Mouse (Mus musculus): ENCODE data around the gene Tifab. TPM values are rescaled to one million over a fixed set of nuclear protein-coding genes. Genes with fewer than 3 reads are reported as not detected.
A peak's percentile ranks its signal among the peaks of the same experiment; 100 is the strongest.

The Tifab gene
- polyA plus RNA-seq, 1 experiment from 2014 or later, result 1.4 TPM

DNA sequence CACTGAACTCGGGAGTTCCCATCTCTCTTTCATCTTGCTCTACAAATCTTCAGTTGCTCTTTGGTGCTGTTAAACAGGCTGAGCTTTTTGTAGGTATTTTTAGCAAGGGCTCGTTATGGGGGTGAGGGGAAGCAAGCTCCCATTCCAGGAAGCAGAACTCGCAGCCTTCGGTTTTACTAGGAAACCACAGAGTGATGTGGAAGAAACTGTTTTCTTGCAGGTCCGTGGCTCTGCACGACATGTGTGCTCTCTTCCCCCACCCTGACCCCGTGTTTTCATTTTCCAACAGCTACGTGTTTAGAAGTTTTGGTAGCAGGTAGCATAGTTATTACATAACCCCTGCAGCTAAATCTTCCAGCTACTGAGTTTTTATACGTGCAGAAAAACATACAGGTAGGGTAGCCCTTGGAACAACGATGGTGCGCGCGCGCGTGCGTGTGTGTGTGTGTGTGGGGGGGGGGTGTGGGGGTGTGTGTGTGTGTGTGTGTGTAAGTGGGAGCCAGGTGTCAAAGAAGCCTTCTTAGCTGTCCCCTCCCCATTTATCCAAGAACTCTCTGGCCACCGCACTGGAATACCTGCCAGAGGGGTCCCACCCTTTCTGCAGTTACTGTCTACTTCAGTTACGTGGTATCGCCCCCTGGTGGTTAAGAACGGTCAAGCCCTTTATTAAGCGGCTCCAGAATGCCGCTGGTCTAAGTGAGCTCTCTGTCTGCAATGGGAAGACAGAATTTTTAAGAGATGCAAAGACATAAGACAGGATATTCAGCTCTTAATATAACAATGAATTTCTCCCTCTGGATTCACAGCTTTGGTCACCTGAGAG is 27.1 kb downstream of the Tifab start:
- no peak overlapping the region for H3K4me3 ChIP-seq
- H3K36me3 ChIP-seq, result no peaks in the 10 kb centered on the region
- WGBS, result 53% methylated on average over 22 of the region's 22 CpGs
- H3K9me3 ChIP-seq, result no peaks in the 10 kb centered on the region
- H3K27ac ChIP-seq, result no peak overlapping the region
- no peaks in the 10 kb centered on the region; the same call in 1 of the 2 replicates for H3K27me3 ChIP-seq (ENCODE audit: insufficient read depth, poor library complexity, severe bottlenecking)
- DNase-seq (ENCODE audit: low spot score), result peak; percentile 79
- 0 out of 2 replicates have a peak, but pooled peaks cover 6% of the 10 kb centered on the region for H3K4me1 ChIP-seq (replicated peaks)

DNA sequence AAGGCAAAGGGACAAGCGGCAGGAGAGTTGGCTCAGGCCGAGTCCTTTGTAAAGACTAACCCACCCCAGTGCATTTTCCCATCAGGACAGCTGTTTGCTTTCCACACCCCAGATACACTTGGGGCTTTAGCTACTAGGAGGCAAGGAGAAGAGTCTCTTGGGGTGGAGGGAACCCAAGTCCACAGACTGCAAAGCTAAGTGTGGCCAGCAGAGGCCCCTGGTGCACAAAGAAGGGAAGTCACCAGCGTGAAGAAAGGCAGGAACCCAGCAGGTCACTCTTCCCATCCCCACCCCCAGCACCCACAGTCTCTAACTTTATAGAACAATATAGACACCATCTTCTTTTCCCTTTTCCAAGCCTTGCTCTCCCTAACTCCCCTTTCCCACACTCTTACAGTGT is 33.2 kb downstream of the Tifab start:
- WGBS, result 31% methylated on average over 3 of the region's 3 CpGs
- Histone ChIP-seq H3K9me3 (no peaks in the 10 kb centered on the region), H3K27me3 (ENCODE audit: insufficient read depth, poor library complexity, severe bottlenecking) (peaks cover 18% of the 10 kb centered on the region), H3K4me1 (replicated peaks) (peaks cover 16% of the 10 kb centered on the region), H3K27ac (no peak overlapping the region), H3K36me3 (no peaks in the 10 kb centered on the region), H3K4me3 (no peak overlapping the region)
- DNase-seq (ENCODE audit: low spot score), result no peak

DNA sequence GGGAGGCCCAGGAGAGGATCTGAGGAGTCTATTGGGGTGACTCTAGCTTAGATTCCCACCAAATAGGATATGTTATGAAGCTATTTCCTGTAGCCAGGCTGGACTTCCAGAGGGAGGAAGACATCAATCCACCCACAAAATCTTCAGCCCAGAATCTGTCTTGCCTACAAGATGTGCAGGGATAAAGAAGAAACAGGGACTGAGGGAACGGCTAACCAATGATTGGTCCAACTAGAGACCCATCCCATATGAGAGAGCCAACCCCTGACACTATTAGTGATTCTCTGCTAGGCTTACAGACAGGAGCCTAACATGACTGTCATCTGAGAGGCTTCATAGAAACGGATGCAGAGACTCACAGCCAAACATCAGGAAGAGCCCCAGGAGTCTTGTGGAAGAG is 34.7 kb downstream of the Tifab start:
- Histone ChIP-seq H3K27ac (no peak overlapping the region), H3K36me3 (no peaks in the 10 kb centered on the region), H3K4me3 (no peak overlapping the region), H3K27me3 (ENCODE audit: insufficient read depth, poor library complexity, severe bottlenecking) (peaks cover 25% of the 10 kb centered on the region), H3K4me1 (replicated peaks) (peaks cover 16% of the 10 kb centered on the region), H3K9me3 (no peaks in the 10 kb centered on the region)
- no peak for DNase-seq (ENCODE audit: low spot score)
- WGBS, result 51% methylated on average over 2 of the region's 2 CpGs

DNA sequence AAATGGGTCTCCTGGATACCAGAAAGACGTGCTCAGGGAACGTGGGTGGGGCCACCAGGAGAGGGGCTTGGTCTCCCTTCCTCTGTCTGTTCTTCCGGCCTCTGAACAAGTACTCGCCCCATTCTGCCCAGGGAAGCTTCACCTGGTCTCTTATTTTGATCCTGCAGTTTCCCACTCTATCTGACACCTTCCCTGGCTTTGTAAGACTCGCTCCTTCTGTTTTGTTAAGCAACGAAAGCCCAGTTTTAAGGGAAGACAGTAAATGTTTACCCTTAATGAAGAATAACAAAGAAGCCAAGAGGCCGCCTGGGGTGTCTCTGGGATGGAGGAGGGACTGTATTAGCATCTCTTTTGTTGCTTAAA is 35.6 kb downstream of the Tifab start:
- Histone ChIP-seq H3K27ac (peak overlapping the region; percentile 60; the same call in 1 of the 2 replicates), H3K9me3 (no peaks in the 10 kb centered on the region), H3K4me1 (replicated peaks) (peaks cover 16% of the 10 kb centered on the region), H3K4me3 (no peak overlapping the region), H3K27me3 (ENCODE audit: insufficient read depth, poor library complexity, severe bottlenecking) (peaks cover 25% of the 10 kb centered on the region), H3K36me3 (no peaks in the 10 kb centered on the region)
- 5% methylated on average over 7 of the region's 7 CpGs for WGBS
- DNase-seq (ENCODE audit: low spot score), result no peak

DNA sequence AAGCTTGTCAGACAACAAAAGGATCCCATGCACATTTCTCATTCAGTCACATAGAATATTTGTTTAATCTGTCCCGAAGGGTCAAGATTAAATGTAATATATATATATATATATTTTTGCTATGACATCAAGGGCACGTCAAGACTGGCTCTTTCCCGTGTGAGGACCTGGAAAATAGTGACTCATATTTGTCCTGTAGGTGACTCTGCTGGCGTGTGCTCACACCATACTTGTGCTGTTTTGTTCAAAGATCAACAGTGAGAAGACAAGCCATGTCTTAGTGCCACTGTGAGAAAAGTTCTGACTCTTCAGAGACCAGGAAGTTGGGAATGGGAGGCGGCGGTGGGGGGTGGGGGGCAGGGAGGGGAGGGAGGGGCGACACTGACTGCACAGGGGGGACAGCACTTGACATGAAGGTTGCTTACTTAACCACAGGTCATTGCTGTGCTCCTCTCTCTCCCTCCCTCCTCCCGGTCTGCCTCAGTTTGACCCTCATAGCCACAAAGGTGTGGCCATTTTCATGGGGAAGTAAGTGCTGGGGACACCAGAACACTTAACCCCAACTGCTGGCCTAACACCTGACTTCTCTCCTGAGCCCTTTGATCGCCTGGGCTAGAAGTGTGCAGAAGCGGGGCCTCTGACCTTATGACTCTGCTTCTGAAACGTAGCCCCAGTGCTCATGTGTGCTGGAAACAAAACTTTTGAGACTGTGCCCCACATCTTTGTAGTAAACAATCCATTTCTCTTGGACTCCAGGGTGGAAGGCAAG is 36.1 kb downstream of the Tifab start:
- H3K27me3 ChIP-seq (ENCODE audit: insufficient read depth, poor library complexity, severe bottlenecking), result peaks cover 25% of the 10 kb centered on the region
- no peak for DNase-seq (ENCODE audit: low spot score)
- H3K4me3 ChIP-seq, result no peak overlapping the region
- peaks cover 16% of the 10 kb centered on the region for H3K4me1 ChIP-seq (replicated peaks)
- peaks cover 2% of the 10 kb centered on the region; the same call in 1 of the 2 replicates for H3K9me3 ChIP-seq
- no peak overlapping the region for H3K27ac ChIP-seq
- WGBS, result 17% methylated on average over 10 of the region's 11 CpGs
- no peaks in the 10 kb centered on the region for H3K36me3 ChIP-seq

DNA sequence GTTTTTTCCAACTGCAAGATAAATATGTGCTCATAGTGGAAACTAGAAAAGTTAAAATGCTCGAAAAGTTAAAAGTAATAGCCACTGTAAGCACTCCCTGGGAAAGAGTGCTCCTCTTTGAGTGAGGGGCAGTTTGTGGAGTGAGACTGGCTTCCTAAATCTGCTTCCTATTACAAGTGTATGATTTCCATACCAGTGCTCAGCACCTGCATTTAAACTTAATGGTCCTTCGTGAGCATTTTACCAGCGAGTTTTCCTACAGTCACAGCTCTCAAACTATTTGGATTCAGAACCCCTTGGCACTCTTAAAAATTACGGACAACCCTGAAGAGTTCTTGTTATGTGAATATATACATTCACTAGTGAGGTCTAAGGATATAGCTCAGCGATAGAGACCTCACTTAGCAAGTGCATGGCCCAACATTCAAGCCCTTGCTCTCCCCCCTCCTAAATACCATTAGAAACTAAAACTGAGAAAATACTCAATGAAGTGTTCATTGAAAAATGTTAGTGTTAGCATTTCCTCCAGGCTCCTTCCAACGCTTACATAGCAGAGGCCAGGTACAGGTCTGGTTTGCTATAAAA is 39.4 kb downstream of the Tifab start:
- H3K4me3 ChIP-seq, result no peak overlapping the region
- no peak overlapping the region for H3K27ac ChIP-seq
- H3K4me1 ChIP-seq (replicated peaks), result peaks cover 35% of the 10 kb centered on the region
- peaks cover 14% of the 10 kb centered on the region for H3K27me3 ChIP-seq (ENCODE audit: insufficient read depth, poor library complexity, severe bottlenecking)
- H3K36me3 ChIP-seq, result no peaks in the 10 kb centered on the region
- 71% methylated on average over 6 of the region's 6 CpGs for WGBS
- H3K9me3 ChIP-seq, result peaks cover 4% of the 10 kb centered on the region; the same call in 1 of the 2 replicates
- DNase-seq (ENCODE audit: low spot score), result no peak

DNA sequence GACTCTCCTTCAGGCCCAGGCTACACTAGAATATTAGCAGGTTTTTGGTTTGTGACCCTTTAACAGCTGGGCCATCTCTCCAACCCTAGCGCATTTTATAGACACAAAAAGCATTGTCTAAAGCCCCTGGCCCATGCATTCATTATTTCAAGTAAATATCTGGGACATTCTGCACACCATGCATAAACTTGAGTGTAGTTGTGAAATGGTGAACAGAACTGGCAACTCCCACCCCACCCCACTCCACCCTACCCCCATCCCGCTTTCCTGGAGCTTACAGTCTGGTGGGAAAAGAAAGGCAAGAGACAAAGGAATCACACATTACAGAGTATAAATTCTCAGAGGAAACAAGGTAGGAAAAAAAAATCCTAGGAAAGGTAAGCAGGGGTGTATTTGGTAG is 42.5 kb downstream of the Tifab start, which contains the start of gene H2afy:
Gene H2afy, minus strand, starts transcription at position 162 of the 400 bp plus-strand sequence.
- peak within 1 kb of the TSS; percentile 99 for H3K4me3 ChIP-seq
- peak within 1 kb of the TSS; percentile 99 for H3K27ac ChIP-seq
- peaks cover 4% of the 10 kb centered on the region; the same call in 1 of the 2 replicates for H3K9me3 ChIP-seq
- no peak for DNase-seq (ENCODE audit: low spot score)
- H3K27me3 ChIP-seq (ENCODE audit: insufficient read depth, poor library complexity, severe bottlenecking), result peaks cover 6% of the 10 kb centered on the region; the same call in 1 of the 2 replicates
- H3K4me1 ChIP-seq (replicated peaks), result peaks cover 42% of the 10 kb centered on the region
- peaks cover 21% of the 10 kb centered on the region for H3K36me3 ChIP-seq
- 82% methylated on average over 2 of the region's 2 CpGs for WGBS

DNA sequence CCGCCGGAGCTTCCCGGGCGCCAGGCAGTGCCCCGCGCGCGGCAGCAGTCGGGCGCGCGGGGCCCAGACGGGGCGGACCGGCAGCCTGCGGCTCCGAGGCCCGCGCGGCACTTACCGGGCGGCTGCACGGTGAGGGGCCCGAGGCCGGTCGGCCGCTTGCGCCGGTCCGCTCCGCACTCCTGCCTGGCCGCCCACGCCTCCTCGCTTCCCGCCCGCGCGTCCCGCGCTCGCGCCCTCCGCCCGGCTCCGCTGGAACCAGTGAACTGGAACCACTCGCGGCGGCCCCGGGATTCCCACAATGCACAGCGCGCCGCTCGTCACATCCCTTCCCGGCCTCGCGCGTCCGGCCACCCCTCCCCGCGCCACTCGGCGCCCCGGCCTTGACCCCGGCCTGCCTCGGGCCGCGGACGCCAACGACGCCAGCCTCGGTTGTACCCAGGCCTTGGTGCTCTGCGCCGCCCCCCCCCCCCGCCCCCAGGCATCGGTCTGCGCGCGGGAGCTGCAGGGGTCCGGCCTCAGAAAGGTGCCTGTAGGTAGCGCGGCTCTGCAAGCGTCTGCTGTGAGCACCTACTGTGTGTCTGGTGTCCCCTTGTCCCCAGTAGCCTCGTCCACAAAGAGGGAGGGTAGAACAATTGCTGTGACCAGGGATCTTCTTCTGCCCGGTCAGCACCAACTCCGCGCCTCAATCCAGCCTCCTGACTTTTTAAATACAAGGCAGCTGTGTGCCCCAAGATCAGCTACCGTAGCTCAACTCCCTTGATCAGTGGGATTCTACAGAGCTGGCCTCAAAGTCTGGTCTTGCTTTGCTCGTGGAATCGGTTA is 43.2 kb downstream of the Tifab start:
- Histone ChIP-seq H3K4me1 (replicated peaks) (peaks cover 48% of the 10 kb centered on the region), H3K27ac (peak overlapping the region; percentile 99), H3K4me3 (peak overlapping the region; percentile 99), H3K27me3 (ENCODE audit: insufficient read depth, poor library complexity, severe bottlenecking) (peaks cover 6% of the 10 kb centered on the region; the same call in 1 of the 2 replicates), H3K9me3 (peaks cover 4% of the 10 kb centered on the region; the same call in 1 of the 2 replicates), H3K36me3 (peaks cover 29% of the 10 kb centered on the region)
- WGBS, result 1% methylated on average over 89 of the region's 89 CpGs
- peak; percentile 87 for DNase-seq (ENCODE audit: low spot score)

DNA sequence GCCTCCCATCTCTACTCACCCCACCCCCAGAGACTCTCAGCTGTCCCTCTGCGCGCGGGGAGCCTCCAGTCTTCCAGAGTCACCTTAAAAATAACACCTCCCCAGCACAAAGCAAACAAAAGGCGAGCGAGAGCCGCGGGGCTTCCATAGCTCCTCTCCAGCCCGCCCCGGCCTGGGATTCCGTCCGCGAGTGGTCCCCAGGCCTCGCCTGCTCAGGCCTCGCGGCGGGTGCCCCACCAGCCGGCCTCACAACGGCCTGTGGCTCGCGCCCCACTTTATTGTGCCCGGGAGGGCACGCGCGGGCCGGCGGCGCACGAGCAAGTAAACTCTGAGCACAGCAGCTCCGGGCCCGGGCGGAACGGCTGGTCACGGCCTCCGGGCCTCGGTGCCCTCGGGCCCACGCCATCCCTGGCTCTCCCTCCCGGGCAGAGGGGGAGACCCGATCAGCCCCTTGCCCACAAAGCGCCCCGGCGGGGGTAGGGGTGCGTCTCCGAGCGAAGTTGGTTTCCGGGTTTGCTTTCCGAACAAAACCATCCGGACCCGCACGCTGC is 44.0 kb downstream of the Tifab start:
- Histone ChIP-seq H3K27me3 (ENCODE audit: insufficient read depth, poor library complexity, severe bottlenecking) (peaks cover 4% of the 10 kb centered on the region; the same call in 1 of the 2 replicates), H3K9me3 (peaks cover 4% of the 10 kb centered on the region; the same call in 1 of the 2 replicates), H3K4me1 (replicated peaks) (peaks cover 49% of the 10 kb centered on the region), H3K27ac (peak overlapping the region; percentile 99), H3K4me3 (peak overlapping the region; percentile 99), H3K36me3 (peaks cover 36% of the 10 kb centered on the region)
- under 1% methylated on average over 50 of the region's 50 CpGs for WGBS
- peak; percentile 62 for DNase-seq (ENCODE audit: low spot score)

DNA sequence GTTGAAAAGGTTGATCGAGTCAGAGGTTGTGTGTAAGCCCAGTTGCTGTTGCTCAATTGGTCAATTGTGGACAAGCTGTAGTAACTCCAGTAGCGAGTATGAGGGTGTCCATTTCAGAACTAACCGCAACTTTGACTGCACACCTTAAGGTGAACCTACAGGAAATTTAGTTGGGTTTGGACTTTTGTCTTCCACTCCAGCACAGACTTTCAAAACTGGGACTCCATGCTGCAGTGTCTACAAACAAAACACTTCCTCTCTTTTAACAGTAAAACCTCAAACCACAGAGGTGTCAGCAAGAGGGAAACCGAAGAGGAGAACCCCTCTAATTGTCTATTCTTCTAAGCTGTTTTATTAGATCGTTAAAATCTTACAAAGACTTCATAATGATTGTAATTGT is 44.7 kb downstream of the Tifab start:
- peak overlapping the region; percentile 99 for H3K27ac ChIP-seq
- WGBS, result 57% methylated on average over 5 of the region's 5 CpGs
- no peaks in the 10 kb centered on the region for H3K27me3 ChIP-seq (ENCODE audit: insufficient read depth, poor library complexity, severe bottlenecking)
- H3K36me3 ChIP-seq, result peaks cover 43% of the 10 kb centered on the region
- no peak for DNase-seq (ENCODE audit: low spot score)
- peaks cover 4% of the 10 kb centered on the region; the same call in 1 of the 2 replicates for H3K9me3 ChIP-seq
- H3K4me1 ChIP-seq (replicated peaks), result peaks cover 49% of the 10 kb centered on the region
- peak overlapping the region; percentile 99 for H3K4me3 ChIP-seq

DNA sequence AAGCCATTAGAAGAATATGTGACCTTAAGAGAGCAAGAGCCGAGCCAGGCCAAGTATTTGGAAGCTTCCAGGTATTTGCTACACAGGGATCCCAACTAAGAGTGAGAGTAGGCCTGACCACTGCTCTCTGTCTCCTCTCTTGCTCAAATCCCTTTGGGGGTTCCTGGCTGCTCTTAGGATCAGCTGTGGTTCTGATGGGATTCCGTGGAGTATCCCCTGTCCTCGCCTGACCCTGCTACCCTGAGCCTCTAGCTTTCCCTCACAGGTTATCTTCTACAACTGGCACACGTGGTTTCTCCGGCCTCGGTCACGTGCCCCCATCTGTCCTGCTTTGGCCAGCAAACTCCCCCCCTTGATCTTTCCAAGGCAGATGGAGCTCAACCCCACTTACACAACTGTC is 45.7 kb downstream of the Tifab start:
- peaks cover 54% of the 10 kb centered on the region for H3K36me3 ChIP-seq
- DNase-seq (ENCODE audit: low spot score), result no peak
- H3K4me1 ChIP-seq (replicated peaks), result peaks cover 49% of the 10 kb centered on the region
- no peak overlapping the region for H3K27ac ChIP-seq
- WGBS, result 88% methylated on average over 7 of the region's 7 CpGs
- H3K4me3 ChIP-seq, result peak overlapping the region; percentile 99; the same call in 1 of the 2 replicates
- H3K9me3 ChIP-seq, result peaks cover 9% of the 10 kb centered on the region; the same call in 1 of the 2 replicates
- no peaks in the 10 kb centered on the region for H3K27me3 ChIP-seq (ENCODE audit: insufficient read depth, poor library complexity, severe bottlenecking)
